Mouse (Mus musculus): ENCODE results near the gene Foxd1. TPM values are rescaled to one million over a fixed set of nuclear protein-coding genes. Genes with fewer than 3 reads are reported as not detected.

The Foxd1 gene
- total RNA-seq (2021), result 1 to 10 TPM in 1 of 2 experiments, under 1 TPM in 1; 0.69 to 1.2 TPM
- long read RNA-seq, experiment 1, full-length matches to known transcripts, result 3 of 3 reads
- long read RNA-seq, experiment 1, partial matches to known transcripts, result 0 of 3 reads
- long read RNA-seq, experiment 1, other reads (novel, unspliced or antisense), result 0 of 3 reads
- long read RNA-seq, experiment 2, full-length matches to known transcripts, result 3 of 3 reads
- long read RNA-seq, experiment 2, partial matches to known transcripts, result 0 of 3 reads
- long read RNA-seq, experiment 2, other reads (novel, unspliced or antisense), result 0 of 3 reads

- DNase-seq (ENCODE audit: low spot score in 2 of 2), result no peak
- no peak within 1 kb of the TSS for H3K27ac ChIP-seq
- no peak for TF ChIP-seq CTCF (conservative IDR thresholded peaks at IDR 0.05)
- peak within 1 kb of the TSS; percentile 35 for H3K4me3 ChIP-seq
These were observed at the start of gene Foxd1 for GRCm38 (mm10) chr13:98354090-98354801. Gene Foxd1 (plus strand): TSS chr13:98354242.

- no peak for DNase-seq (ENCODE audit: low spot score in 2 of 2)
- no peak for TF ChIP-seq CTCF (conservative IDR thresholded peaks at IDR 0.05)
- no peak overlapping the region for H3K4me3 ChIP-seq
- no peak overlapping the region for H3K27ac ChIP-seq
These were observed 48.8 kb upstream of the Foxd1 start for GRCm38 (mm10) chr13:98305257-98305656.

DNA sequence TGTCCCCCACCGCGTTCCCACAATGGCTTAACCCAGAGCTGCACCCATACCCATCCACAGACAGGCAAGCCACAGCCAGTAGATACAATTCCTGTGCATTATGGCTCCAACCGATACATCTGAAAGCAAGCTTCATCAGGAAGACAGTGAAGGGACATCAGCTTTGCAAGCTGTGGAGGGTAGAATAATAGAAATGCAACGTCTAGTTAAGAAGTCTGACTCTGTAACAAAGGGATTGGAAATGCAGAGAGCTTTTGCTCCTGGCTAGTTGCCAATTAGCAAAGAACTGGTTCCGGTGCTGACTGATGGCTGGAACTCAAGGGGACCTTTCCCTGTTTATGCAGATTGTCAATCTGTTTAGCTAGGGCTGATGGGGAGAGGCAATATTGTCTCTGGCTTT, 47.6 kb upstream of the Foxd1 start:
- H3K4me3 ChIP-seq, result no peak overlapping the region
- H3K27ac ChIP-seq, result peak overlapping the region; percentile 75
- no peak for TF ChIP-seq CTCF (conservative IDR thresholded peaks at IDR 0.05)
- DNase-seq (ENCODE audit: low spot score in 2 of 2), result no peak

GRCm38 (mm10) chr13:98306852-98307475, 47.1 kb upstream of the Foxd1 start:
- no peak overlapping the region for H3K4me3 ChIP-seq
- DNase-seq (ENCODE audit: low spot score in 2 of 2), result no peak
- no peak for TF ChIP-seq CTCF (conservative IDR thresholded peaks at IDR 0.05)
- peak overlapping the region; percentile 75 for H3K27ac ChIP-seq

DNA sequence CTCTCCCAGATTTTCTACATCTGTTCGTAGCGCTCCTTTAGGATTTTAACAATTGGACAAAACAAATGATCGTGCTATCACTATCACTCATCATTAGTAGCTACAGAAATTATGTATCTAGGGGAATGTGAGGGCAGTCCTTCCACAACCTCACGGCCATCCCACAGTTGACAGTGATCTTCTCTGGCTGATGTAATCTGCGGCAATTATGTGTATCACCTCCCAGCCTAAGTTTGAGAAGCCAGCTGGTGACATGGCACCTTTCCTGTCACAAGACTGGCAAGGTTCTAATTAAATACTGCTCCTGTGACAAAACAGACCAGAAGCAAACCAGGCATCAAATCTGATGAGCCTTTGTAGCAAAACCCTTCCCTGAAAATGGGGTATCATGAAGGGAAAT, 46.0 kb upstream of the Foxd1 start:
- no peak for DNase-seq (ENCODE audit: low spot score in 2 of 2)
- Histone ChIP-seq H3K27ac (no peak overlapping the region), H3K4me3 (no peak overlapping the region)
- TF ChIP-seq CTCF (conservative IDR thresholded peaks at IDR 0.05), result no peak

DNA sequence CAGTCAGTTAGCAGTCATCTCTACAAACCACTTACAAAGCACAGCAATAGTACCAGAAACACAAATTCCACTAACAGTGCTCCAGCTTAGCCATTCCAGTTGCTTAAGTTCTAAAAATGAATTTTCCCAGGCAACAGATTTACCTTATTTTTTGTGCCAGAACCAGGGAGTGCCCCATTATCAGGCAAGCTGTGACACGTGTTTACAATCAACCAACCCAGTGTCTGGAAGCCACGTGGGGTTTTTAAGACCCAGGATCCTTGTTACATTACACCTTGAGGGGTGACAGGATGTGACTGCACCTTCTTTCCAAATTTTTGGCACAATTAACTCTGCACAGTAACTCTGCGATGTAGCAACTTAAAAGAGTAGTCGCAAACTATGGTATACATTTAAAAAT, 45.3 kb upstream of the Foxd1 start:
- TF ChIP-seq CTCF (conservative IDR thresholded peaks at IDR 0.05), result no peak
- DNase-seq (ENCODE audit: low spot score in 2 of 2), result no peak
- no peak overlapping the region for H3K27ac ChIP-seq
- H3K4me3 ChIP-seq, result no peak overlapping the region

- no peak overlapping the region for H3K4me3 ChIP-seq
- no peak for TF ChIP-seq CTCF (conservative IDR thresholded peaks at IDR 0.05)
- no peak overlapping the region for H3K27ac ChIP-seq
- no peak for DNase-seq (ENCODE audit: low spot score in 2 of 2)
These were observed 42.4 kb upstream of the Foxd1 start for GRCm38 (mm10) chr13:98311597-98311996.

DNA sequence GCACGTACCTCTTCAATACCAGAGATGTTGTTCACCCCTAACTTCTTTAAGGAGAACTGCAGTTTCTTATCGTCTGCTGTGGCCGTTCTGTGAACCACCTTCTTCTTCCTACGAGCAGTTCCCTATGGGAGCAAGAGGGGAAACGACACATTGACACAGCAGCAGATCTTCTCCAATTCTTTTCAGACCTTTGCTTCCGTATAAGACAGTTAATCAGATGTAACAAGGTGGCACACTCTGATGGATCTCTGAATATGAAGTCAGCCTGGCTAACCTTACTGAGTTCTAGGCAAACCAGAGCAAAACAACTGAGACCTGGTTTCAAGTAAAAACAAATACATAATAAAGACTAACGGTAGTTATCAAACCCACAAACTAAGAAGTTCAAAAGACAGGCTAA, 40.4 kb upstream of the Foxd1 start:
- TF ChIP-seq CTCF (conservative IDR thresholded peaks at IDR 0.05), result no peak
- no peak overlapping the region for H3K4me3 ChIP-seq
- H3K27ac ChIP-seq, result no peak overlapping the region
- no peak for DNase-seq (ENCODE audit: low spot score in 2 of 2)

GRCm38 (mm10) chr13:98315124-98315523, 38.9 kb upstream of the Foxd1 start:
- peak overlapping the region; percentile 87 for H3K4me3 ChIP-seq
- no peak for TF ChIP-seq CTCF (conservative IDR thresholded peaks at IDR 0.05)
- DNase-seq (ENCODE audit: low spot score in 2 of 2), result no peak
- no peak overlapping the region for H3K27ac ChIP-seq

GRCm38 (mm10) chr13:98316140-98316479, 37.9 kb upstream of the Foxd1 start:
- TF ChIP-seq CTCF (conservative IDR thresholded peaks at IDR 0.05), result no peak
- DNase-seq (ENCODE audit: low spot score in 2 of 2), result no peak
- Histone ChIP-seq H3K4me3 (peak overlapping the region; percentile 87), H3K27ac (peak overlapping the region; percentile 93)

DNA sequence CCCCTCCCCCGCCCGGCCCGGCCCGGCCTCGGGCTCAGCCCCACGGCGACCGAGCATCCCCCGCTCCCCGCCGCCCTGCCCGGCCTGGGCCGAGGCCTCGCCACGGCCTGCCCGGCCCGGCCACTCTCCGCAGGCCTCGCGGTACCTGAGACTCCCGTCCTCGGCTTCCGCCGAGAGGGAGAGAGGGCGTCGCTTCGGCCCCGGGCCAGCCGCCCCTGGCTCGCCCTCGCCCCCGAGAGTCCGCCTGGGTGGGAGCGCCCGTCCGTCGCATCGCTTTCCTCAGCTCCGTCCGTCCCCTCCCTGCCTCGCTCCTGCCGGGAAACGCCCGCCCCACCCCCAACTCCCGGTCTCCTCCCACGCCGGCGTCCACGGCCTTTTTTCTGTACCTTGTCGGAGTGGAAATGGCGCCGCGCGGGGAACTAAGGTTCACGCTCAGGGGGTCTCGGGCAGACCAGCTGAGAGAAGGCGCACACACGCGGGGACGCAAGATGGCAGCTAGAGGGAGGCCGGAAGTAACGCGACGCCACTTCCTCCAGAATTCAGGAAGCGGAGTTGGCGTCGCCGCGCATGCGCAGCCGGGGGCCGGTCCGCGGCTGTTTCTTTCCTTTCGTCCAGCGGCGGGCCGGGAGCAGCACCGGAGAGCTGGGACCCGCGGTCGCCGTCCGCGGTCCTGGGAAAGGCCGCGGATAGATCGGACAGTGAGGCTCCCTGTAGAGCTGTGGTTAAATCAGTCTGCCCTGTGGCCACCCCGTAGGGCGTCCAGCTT, 37.4 kb upstream of the Foxd1 start, which contains the start of gene Btf3:
Btf3 (minus strand) TSS at position 527 of the 766 bp plus-strand sequence.
- H3K27ac ChIP-seq, result peak within 1 kb of the TSS; percentile 93
- peak; percentile 60 for TF ChIP-seq CTCF (conservative IDR thresholded peaks at IDR 0.05)
- DNase-seq (ENCODE audit: low spot score in 2 of 2), result peak; percentile 92 to 94
- H3K4me3 ChIP-seq, result peak within 1 kb of the TSS; percentile 87

GRCm38 (mm10) chr13:98317246-98317677, 36.8 kb upstream of the Foxd1 start:
- H3K27ac ChIP-seq, result peak overlapping the region; percentile 93
- H3K4me3 ChIP-seq, result peak overlapping the region; percentile 87
- TF ChIP-seq CTCF (conservative IDR thresholded peaks at IDR 0.05), result no peak
- DNase-seq (ENCODE audit: low spot score in 2 of 2), result no peak

DNA sequence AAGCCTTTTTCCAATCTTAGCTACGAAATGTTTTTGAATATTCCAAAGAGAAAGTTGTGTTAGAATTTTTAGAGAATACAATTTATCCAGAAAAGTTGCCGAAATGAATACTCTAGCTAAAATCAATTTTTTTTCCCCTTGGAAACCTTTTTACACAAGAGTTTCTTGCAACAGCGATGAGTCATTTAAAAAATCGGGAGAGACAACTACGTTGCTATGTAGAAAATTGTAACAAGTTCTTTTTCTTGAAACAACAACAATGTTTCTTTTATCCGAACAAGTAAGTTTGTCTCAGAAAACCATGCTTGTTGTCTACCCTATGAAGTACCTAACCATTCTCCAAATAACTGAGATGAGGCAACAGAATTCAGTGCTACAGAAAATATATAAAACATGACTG, 36.1 kb upstream of the Foxd1 start:
- H3K27ac ChIP-seq, result no peak overlapping the region
- H3K4me3 ChIP-seq, result peak overlapping the region; percentile 87
- TF ChIP-seq CTCF (conservative IDR thresholded peaks at IDR 0.05), result no peak
- DNase-seq (ENCODE audit: low spot score in 2 of 2), result no peak

Data from layer of hippocampus, adult 2 months (tissue).